Mouse (Mus musculus) frontal cortex, postnatal 14 days (tissue): ENCODE results near the gene Etl4.
A peak's percentile ranks its signal among the peaks of the same experiment; 100 is the strongest.

Experiments
- DNase-seq, 2 experiments: peaks; one replicate each; pipeline ENCODE4 v3.0.0; 2022; ENCODE audit warnings: low spot score in 2 of 2

Gene Etl4

DNA sequence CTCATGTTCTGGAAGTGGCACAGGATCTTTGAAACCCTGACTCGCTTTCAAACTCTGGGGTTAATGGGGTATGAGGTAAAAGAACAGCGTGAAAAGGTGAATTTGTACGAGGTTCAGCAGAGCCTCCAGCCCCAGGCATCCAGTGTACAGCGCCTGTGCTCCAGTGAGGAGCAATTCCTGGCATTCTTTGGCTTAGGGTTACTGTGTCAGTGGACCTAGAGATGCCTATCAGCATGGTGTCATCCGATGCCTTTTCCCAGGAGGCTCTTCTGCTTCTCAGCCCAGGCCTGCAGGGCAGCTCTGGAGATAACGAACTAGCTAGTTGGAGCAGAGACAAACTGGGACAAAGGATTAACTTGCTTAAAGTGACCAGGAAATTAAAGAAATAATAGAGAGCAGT, 653.5 kb downstream of the Etl4 start:
- DNase-seq: no peak

DNA sequence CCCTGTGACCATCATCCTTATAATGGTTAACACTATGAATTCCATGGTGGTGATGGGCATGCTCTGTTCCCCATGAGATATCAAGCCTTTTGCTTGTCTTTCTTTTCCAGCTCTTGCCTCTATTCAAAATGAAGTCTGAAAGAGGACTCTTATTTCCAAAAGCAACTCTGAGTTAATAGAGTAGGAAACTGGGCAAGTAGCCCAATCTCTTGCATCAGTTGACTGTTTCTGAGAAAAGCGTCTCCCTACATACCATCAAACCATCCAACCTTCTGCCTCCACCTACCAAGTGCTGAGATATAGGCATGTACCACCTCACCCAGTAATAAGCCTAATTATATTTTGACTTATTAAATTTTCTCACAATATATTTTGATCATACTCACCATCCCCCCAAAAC, 658.9 kb downstream of the Etl4 start:
- DNase-seq: no peak

DNA sequence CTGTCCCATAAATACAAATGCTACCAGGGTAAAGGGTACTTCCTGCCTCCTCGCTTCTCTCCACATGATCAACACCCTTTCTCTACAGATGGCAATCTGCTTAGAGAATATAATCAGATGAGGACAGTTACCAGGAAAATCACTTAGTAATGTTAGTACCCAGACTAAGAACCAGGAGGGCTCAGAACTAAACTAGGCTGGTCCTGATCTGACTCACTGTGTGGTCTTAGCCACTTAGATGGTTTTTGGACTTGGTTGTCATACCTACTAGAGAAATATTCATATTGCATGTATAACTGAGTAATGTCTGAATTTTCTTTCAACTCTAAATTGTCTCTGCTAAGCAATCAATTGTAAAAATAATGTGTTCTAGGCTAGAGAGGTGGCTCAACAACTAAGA, 662.4 kb downstream of the Etl4 start:
- DNase-seq: no peak

- no peak for DNase-seq
These were observed 670.8 kb downstream of the Etl4 start for GRCm38 (mm10) chr2:20580331-20580730.

- no peak for DNase-seq
These were observed 673.5 kb downstream of the Etl4 start for GRCm38 (mm10) chr2:20583032-20583431.

DNA sequence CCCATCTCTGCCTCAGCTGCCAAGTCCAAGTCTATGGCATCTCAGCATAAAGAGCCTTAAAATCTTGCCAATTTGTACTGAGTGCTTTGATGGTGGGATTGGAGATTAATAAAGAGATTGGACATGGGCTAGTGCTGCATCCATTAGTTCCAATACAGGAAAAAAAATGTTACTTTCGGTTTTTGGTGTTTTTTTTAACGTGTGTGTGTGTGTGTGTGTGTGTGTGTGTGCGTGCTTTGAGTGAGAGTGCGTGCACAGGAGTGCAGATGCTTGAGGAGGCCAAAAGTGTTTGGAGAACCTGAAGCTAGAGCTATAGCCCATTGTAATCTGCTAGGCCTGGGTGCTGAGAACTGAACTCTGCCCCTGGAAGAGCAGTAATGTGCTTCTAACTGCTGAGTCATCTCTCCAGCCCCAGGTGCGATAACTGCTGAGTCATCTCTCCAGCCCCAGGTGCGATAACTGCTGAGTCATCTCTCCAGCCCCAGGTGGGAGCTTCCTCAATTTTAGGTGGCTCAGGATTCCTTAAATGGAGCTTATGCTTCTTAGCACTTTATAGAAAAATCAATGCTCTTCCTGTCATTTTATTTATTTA, 674.1 kb downstream of the Etl4 start:
- no peak for DNase-seq

DNA sequence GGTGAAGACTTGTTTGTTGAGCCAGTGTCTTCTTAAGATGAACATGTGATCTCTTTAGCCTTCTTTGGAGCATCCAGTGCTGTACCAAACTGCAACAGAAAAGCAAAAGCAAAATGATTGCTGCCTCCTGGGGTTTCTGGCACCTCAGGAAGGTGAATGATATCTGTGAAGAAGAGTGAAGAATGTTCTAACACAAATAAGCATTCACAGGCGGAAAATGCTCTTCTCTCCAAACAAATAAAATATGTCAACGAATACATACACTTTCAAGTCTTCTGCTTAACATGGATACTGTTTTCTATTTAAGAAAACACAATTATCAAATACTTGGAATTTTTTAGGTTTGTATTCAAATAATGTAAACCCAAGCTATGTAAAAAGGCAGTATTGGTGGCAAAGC, 678.3 kb downstream of the Etl4 start:
- DNase-seq: no peak

DNA sequence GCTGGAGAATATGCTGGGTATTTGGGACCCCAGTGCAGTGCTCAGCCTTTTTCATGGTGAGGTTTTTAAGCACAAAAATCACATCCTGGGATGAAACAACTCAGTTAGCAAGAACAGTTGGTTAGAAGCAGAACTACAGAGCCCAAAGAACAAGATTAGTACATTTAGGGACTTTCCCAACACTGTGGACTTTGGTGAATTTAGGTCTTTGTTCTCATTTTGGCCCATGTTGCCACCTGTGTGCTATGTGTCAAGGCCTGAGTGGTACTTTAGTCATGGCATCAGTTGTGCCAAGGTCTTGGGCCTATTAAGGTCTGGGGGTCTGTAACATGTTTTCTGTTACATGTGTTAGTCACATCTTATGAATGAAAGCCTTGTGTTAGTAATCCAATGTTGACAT, 679.1 kb downstream of the Etl4 start:
- no peak for DNase-seq

DNA sequence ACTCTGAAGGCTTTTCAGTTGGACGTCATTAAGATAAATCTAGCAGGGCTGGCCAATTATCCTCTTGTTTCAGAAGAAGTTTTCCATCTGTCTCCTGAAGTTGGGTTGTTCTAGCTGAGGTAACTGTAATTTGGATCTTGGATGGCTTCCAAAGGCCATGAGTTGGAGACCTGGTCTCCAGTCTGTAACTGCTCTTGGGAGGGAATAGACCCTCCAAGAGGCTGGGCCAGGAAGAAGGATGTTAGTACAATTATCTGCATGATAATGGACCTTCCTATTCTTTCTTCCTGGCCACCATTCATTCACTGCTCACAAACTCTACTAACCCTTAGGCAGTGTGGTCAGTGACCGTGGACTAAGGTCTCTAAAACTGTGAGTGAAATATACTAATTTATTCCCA, 684.5 kb downstream of the Etl4 start:
- DNase-seq: no peak

DNA sequence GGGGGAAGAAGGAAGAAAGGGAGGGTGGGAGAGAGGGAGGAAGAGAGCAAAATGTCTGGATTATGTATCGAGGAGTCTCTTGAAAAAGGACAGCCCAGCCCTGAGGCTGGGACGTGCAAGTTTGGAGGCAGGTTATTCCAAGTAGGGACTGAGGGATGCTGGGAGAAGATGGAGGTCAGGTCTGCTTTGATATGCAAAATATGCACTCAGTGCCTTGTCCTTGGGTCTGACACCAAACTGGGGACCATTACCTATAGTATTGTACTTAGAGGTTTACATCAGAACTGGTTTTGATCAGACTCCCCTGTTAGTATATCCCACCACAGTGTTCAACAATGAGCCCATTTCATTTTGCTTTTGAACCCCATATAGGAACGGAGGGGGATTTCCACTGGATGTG, 685.4 kb downstream of the Etl4 start:
- no peak for DNase-seq

DNA sequence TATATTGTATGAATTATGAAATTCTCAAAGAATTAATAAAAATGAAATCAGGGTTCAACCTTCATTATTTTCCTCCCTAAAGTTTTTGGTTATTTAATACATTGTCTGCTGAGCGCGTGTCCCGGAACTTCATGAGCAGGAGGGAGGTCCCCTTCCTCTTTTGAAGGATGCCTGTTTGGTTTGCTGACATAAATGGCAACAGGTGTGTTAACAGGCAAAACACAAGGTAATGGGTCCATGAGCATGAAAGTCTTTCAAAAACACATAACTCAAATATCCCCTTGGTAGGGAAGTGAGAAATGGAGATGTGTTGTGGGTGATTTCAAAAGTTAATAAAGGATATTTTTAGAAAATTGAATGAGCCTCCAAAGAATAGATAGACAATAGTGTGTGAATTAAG, 687.0 kb downstream of the Etl4 start:
- no peak for DNase-seq

- DNase-seq: no peak
These were observed 687.6 kb downstream of the Etl4 start for GRCm38 (mm10) chr2:20597193-20597592.

DNA sequence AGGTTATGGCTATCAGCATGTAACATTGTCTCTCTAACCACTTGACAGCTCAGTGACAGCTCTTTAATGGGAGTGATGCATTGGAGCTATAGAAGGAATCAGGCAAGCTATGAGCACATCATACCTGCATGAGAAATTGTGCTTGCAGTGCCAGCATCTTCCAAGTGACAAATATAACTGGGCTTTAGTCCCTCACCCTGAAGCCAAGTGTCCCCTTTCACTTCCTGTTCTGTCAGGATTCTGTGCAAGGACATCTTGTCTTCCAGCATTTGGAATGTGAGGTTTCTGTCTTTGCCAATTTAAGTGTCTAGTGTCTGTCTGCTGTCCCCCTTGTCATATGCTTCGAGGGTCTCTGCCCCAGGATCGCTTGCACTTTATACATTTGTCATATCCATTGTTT, 693.1 kb downstream of the Etl4 start:
- no peak for DNase-seq

GRCm38 (mm10) chr2:20603536-20603935, 694.0 kb downstream of the Etl4 start:
- no peak for DNase-seq

GRCm38 (mm10) chr2:20603991-20604390, 694.4 kb downstream of the Etl4 start:
- DNase-seq: no peak

DNA sequence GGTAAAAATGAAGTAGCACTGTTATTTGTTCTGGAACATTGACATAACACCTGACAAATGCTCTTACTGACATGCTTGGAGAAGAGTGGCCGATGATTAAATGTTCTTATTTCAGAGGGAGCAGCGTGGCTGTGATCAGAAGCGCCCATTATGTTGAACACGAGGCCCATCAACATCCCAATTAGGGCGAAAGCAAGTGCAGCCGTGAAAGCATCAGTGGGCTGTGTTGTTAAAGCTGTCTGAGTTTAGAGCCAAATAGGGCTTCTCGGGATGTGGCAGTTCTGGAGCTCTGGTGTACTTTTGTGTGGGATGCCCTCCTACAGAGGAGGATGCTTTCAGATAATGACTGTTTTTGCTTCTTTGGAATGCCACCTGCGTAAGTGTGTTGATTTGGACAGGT, 699.6 kb downstream of the Etl4 start:
- no peak for DNase-seq

DNA sequence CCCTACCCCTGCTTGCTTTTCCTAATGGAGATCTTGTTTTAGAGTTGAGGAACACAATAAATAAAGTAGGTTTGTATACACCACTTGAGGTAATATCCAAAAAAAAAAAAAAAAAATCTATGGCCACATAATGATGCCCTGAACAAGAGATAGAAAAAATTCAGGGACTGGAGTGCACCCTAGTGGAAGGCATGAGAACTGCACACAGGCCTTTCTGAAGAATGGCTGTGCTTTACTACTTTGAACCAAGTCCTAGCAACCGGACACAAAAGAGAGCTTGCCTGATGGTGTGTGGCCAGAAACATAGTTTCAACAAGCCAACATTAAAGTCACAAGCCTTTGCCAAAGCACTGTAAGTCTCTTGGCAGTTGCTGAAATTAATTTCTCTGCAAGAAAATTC, 706.4 kb downstream of the Etl4 start:
- DNase-seq: peak in 1 of 2 experiments; percentile 32

DNA sequence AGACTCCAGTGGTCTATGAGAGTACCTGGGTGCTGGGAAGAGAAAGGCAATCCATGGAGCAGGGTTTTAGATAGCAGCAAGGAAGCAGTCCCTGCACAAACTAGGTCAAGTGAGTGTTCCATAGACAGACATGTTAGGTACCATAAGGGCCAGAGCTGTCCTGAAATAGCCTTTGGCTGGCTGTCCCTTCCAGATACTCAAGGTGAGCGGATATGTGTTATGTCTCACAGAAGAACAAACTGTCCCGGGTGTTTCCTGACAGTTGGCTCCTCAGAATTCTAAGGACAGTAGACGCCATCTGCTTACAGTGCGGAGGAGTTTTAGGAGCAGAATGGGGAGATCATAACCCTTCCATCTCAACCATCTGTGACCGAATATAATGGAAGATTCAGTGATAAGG, 708.8 kb downstream of the Etl4 start:
- no peak for DNase-seq

DNA sequence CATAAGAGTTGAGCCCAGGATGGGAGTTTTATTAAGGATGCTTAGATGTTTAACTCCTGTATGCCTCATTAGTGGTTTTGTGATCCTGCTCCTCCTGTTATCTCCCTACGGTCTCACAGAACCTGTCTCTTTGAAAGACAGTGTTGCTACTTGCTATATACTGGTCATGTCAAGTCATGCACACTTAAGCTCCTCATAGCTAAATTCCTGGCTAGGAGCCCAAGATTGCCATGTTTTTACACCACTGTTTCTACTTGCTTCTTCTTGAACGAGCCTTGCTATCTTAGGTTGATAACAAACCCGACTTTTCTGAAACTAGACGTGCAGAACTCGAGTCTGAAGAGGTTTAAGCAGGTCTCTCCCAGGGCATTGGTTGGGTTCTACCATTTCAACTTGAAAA, 710.3 kb downstream of the Etl4 start:
- no peak for DNase-seq

- DNase-seq: no peak
These were observed 719.7 kb downstream of the Etl4 start for GRCm38 (mm10) chr2:20629156-20629712.

- DNase-seq: no peak
These were observed 729.0 kb downstream of the Etl4 start for GRCm38 (mm10) chr2:20638604-20639003.

DNA sequence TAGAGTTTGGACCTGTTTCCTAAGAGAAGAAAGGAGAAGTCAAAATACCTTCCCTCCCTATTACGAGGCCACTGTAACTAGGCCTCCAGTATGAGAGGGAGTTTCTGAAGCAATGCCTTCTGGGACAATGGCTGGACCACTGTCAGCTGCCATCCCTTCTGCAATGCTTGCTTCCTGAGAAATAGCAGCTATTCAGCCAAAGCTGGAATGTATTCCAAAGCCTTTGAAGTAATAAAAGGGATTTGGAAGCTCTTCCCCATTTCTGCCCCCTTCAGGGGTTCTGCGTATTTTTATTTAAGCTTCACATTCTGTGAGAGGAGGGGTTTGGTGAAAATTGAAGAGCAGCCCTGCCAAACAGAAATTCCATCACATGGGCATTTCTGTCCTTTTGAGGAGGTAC, 730.1 kb downstream of the Etl4 start:
- no peak for DNase-seq

DNA sequence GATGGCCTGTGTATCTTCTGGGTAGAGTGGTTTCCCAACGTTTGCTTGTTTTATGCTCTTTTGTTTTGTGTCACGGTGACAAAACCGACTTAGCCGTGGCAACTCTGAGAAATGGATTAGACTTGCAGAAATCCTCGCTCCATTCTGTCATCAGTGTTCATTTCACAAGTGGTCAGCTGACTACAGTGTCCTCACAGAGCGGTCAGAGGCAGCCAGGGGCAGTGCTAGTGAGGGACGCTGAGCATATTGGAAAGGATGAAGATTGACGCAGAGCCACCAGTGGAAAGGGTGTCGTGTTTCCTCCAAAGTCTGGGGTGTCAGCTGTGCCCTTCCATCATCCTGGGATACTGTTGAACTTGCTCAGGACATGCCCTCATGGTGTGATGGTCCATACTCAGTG, 733.2 kb downstream of the Etl4 start:
- no peak for DNase-seq

DNA sequence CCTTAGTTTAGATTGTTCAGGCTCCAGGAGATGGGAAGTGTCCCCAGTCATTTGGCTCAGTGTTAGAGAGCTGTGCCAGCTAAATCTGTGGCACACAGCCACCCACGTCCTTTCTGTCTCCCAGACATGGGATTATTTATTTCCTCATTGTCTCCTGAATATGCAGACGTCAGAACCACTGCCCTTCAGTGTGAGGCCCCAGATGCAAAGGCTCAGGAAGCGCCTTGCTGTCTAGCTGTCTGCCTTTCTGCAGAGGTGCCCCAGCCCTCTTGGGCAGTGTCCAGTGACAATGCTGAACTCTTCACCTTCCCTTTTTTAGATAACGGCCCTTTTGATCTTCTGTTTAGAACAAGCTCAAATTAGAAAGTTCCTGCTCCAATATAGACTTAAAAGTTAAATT, 740.2 kb downstream of the Etl4 start:
- DNase-seq: peak; percentile 17 to 33
